Mouse (Mus musculus): ENCODE results near the gene Erlec1. TPM values are rescaled to one million over a fixed set of nuclear protein-coding genes. Genes with fewer than 3 reads are reported as not detected.
A peak's percentile ranks its signal among the peaks of the same experiment; 100 is the strongest.

Gene Erlec1
- total RNA-seq (2014; fragmentation: Nextera tagmentation) (70.1 and 76.1 TPM in 2 replicates), total RNA-seq (2017) (30.3 TPM in 2 replicates), polyA plus RNA-seq (2012) (11.7 and 12.6 TPM in 2 replicates)

GRCm38 (mm10) chr11:30954279-30954725 lies at the start of gene Erlec1:
Gene Erlec1, minus strand, starts transcription at chr11:30954335.
- Histone ChIP-seq H3K4me1 (ENCODE audit: insufficient read depth, low read depth, low read length) (peaks cover 16% of the 10 kb centered on the region), H3K4me3 (ENCODE audit: low read depth, low read length) (peak within 1 kb of the TSS; percentile 89), H3K27me3 (ENCODE audit: insufficient read depth, low read length) (no peaks in the 10 kb centered on the region), H3K9me3 (replicated peaks) (no peaks in the 10 kb centered on the region), H3K36me3 (replicated peaks) (peaks cover 27% of the 10 kb centered on the region)
- DNase-seq (ENCODE audit: low spot score) = peak; percentile 87
- TF ChIP-seq CTCF (IDR thresholded peaks at IDR 0.05; ENCODE audit: low read depth, low read length) = no peak
- TF ChIP-seq GATA1 (IDR thresholded peaks at IDR 0.05; ENCODE audit: borderline replicate concordance, low read length) = no peak
- TF ChIP-seq GATA2 (IDR thresholded peaks at IDR 0.05; ENCODE audit: borderline replicate concordance, low read depth, low read length) = no peak
- TF ChIP-seq TAL1 (conservative IDR thresholded peaks at IDR 0.05; ENCODE audit: low read depth, low read length) = no peak
- no peak for TF ChIP-seq POLR2AphosphoS5 (IDR thresholded peaks at IDR 0.05; ENCODE audit: insufficient replicate concordance, low read depth, low read length)
- peak; percentile 89 for ATAC-seq (ENCODE audit: extremely low read depth, insufficient number of reproducible peaks, low FRiP score, poor library complexity, severe bottlenecking)

- no peak for TF ChIP-seq POLR2AphosphoS5 (IDR thresholded peaks at IDR 0.05; ENCODE audit: insufficient replicate concordance, low read depth, low read length)
- peak; percentile 45 for TF ChIP-seq TAL1 (conservative IDR thresholded peaks at IDR 0.05; ENCODE audit: low read depth, low read length)
- no peak for TF ChIP-seq GATA1 (IDR thresholded peaks at IDR 0.05; ENCODE audit: borderline replicate concordance, low read length)
- no peaks in the 10 kb centered on the region for H3K9me3 ChIP-seq (replicated peaks)
- peaks cover 9% of the 10 kb centered on the region for H3K36me3 ChIP-seq (replicated peaks)
- H3K4me3 ChIP-seq (ENCODE audit: low read depth, low read length) = no peak overlapping the region; the same call in 1 of the 2 replicates
- H3K4me1 ChIP-seq (ENCODE audit: insufficient read depth, low read depth, low read length) = peaks cover 42% of the 10 kb centered on the region
- no peaks in the 10 kb centered on the region for H3K27me3 ChIP-seq (ENCODE audit: insufficient read depth, low read length)
- DNase-seq (ENCODE audit: low spot score) (no peak), ATAC-seq (ENCODE audit: extremely low read depth, insufficient number of reproducible peaks, low FRiP score, poor library complexity, severe bottlenecking) (peak; percentile 43; the same call in 1 of the 2 replicates)
These were observed 47.2 kb upstream of the Erlec1 start for GRCm38 (mm10) chr11:31001169-31001908.

DNA sequence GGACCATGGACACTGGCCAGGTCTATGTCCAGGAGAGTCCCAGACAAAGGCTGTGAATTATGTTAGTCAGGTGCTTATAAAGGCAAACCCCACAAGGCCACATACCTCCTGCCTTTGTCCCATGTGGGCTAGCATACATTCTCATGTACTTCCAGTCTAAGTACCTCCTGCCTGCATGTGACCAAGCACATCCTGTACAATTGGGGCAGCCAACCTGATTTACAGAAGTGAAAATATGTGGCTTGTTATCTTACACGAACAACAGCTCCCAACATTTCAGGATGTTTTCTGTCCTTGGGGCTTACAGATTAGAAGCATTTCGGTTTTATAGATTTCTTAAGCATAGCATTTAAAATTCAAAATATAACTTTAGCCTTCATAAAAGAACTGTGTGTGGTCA lies 45.9 kb upstream of the Erlec1 start:
- peaks cover 42% of the 10 kb centered on the region for H3K4me1 ChIP-seq (ENCODE audit: insufficient read depth, low read depth, low read length)
- no peaks in the 10 kb centered on the region for H3K9me3 ChIP-seq (replicated peaks)
- peak; percentile 72 for ATAC-seq (ENCODE audit: extremely low read depth, insufficient number of reproducible peaks, low FRiP score, poor library complexity, severe bottlenecking)
- no peak for DNase-seq (ENCODE audit: low spot score)
- H3K27me3 ChIP-seq (ENCODE audit: insufficient read depth, low read length) = no peaks in the 10 kb centered on the region
- H3K4me3 ChIP-seq (ENCODE audit: low read depth, low read length) = no peak overlapping the region; the same call in 1 of the 2 replicates
- peaks cover 3% of the 10 kb centered on the region for H3K36me3 ChIP-seq (replicated peaks)
- TF ChIP-seq GATA2 (IDR thresholded peaks at IDR 0.05; ENCODE audit: borderline replicate concordance, low read depth, low read length) (no peak), TAL1 (conservative IDR thresholded peaks at IDR 0.05; ENCODE audit: low read depth, low read length) (peak; percentile 63)

DNA sequence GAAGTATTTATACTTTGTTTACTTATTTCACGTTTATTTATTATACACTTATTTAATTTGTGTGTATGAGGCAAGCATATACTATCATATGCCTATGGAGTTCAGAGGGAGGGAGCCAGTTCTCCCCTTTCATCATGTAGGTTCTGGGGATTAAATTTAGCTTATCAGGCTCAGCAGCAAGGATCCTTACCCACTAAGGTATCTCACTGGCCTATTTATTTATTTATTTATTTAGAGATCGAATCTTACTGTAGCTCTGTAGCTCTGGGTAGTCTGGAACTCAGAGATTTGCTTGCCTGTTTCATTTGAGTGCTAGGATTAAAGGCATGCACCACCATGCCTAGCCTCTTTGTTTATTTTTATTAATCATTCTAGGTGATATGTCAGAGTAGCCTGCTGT lies 44.6 kb upstream of the Erlec1 start:
- peaks cover 3% of the 10 kb centered on the region for H3K36me3 ChIP-seq (replicated peaks)
- DNase-seq (ENCODE audit: low spot score) = no peak
- peaks cover 42% of the 10 kb centered on the region for H3K4me1 ChIP-seq (ENCODE audit: insufficient read depth, low read depth, low read length)
- H3K27me3 ChIP-seq (ENCODE audit: insufficient read depth, low read length) = no peaks in the 10 kb centered on the region
- no peaks in the 10 kb centered on the region for H3K9me3 ChIP-seq (replicated peaks)
- TF ChIP-seq POLR2AphosphoS5 (IDR thresholded peaks at IDR 0.05; ENCODE audit: insufficient replicate concordance, low read depth, low read length) (no peak), CTCF (IDR thresholded peaks at IDR 0.05; ENCODE audit: low read depth, low read length) (no peak), GATA2 (IDR thresholded peaks at IDR 0.05; ENCODE audit: borderline replicate concordance, low read depth, low read length) (no peak)
- ATAC-seq (ENCODE audit: extremely low read depth, insufficient number of reproducible peaks, low FRiP score, poor library complexity, severe bottlenecking) = no peak
- no peak overlapping the region for H3K4me3 ChIP-seq (ENCODE audit: low read depth, low read length)

GRCm38 (mm10) chr11:30998199-30998598 lies 44.1 kb upstream of the Erlec1 start:
- TF ChIP-seq GATA1 (IDR thresholded peaks at IDR 0.05; ENCODE audit: borderline replicate concordance, low read length) = no peak
- TF ChIP-seq GATA2 (IDR thresholded peaks at IDR 0.05; ENCODE audit: borderline replicate concordance, low read depth, low read length) = no peak
- peak; percentile 38 for TF ChIP-seq TAL1 (conservative IDR thresholded peaks at IDR 0.05; ENCODE audit: low read depth, low read length)
- no peak for TF ChIP-seq POLR2AphosphoS5 (IDR thresholded peaks at IDR 0.05; ENCODE audit: insufficient replicate concordance, low read depth, low read length)
- TF ChIP-seq CTCF (IDR thresholded peaks at IDR 0.05; ENCODE audit: low read depth, low read length) = no peak
- DNase-seq (ENCODE audit: low spot score) (no peak), ATAC-seq (ENCODE audit: extremely low read depth, insufficient number of reproducible peaks, low FRiP score, poor library complexity, severe bottlenecking) (no peak)
- Histone ChIP-seq H3K4me3 (ENCODE audit: low read depth, low read length) (no peak overlapping the region), H3K9me3 (replicated peaks) (no peaks in the 10 kb centered on the region), H3K27me3 (ENCODE audit: insufficient read depth, low read length) (no peaks in the 10 kb centered on the region), H3K36me3 (replicated peaks) (peaks cover 3% of the 10 kb centered on the region), H3K4me1 (ENCODE audit: insufficient read depth, low read depth, low read length) (peaks cover 42% of the 10 kb centered on the region)

DNA sequence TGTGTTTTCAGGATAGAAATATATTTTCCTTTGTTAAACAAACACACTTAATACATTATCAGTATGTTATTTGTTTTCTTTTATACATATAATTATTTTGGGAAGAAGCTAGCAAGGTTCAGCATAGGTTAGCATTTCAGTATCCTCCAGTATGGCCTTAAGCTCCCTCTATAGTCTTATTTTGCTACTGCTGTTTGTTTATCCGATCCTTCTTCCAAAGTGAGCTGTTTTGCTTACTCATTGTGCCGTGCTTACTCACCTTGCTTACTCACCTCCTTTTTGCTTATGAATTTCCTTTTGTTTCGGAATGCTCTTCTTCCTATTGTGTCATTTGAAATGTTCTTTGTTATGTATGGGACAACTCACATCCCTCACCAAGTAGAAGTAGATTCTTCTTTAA lies 42.5 kb upstream of the Erlec1 start:
- H3K36me3 ChIP-seq (replicated peaks) = peaks cover 3% of the 10 kb centered on the region
- TF ChIP-seq TAL1 (conservative IDR thresholded peaks at IDR 0.05; ENCODE audit: low read depth, low read length) (no peak), CTCF (IDR thresholded peaks at IDR 0.05; ENCODE audit: low read depth, low read length) (no peak), GATA1 (IDR thresholded peaks at IDR 0.05; ENCODE audit: borderline replicate concordance, low read length) (no peak)
- no peak for DNase-seq (ENCODE audit: low spot score)
- ATAC-seq (ENCODE audit: extremely low read depth, insufficient number of reproducible peaks, low FRiP score, poor library complexity, severe bottlenecking) = no peak
- H3K9me3 ChIP-seq (replicated peaks) = no peaks in the 10 kb centered on the region
- H3K4me1 ChIP-seq (ENCODE audit: insufficient read depth, low read depth, low read length) = peaks cover 37% of the 10 kb centered on the region
- H3K4me3 ChIP-seq (ENCODE audit: low read depth, low read length) = no peak overlapping the region
- H3K27me3 ChIP-seq (ENCODE audit: insufficient read depth, low read length) = no peaks in the 10 kb centered on the region

Data from G1E (cell line).